Mouse (Mus musculus): ENCODE measurements around the gene Lrmda.

Gene Lrmda

DNA sequence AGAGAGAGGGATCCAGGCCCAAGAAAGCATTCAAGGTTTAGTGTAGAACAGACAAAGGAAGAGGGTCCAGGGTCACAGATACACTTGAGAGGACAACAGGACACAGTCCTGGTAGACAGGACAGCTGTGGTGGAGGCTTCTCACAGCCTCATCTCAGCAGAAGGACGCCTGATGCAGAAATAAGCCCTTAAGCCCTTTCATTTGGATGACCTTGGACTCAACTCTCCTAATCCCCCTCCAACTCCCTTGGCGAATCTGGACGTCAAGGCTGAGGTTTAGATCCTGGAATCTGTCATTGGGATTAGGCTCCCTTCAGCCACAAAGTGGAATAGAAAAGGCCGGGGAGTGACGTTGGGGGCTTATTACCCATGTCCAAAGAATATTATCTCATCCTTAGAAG, 589.1 kb downstream of the Lrmda start:
- DNase-seq, result no peak

DNA sequence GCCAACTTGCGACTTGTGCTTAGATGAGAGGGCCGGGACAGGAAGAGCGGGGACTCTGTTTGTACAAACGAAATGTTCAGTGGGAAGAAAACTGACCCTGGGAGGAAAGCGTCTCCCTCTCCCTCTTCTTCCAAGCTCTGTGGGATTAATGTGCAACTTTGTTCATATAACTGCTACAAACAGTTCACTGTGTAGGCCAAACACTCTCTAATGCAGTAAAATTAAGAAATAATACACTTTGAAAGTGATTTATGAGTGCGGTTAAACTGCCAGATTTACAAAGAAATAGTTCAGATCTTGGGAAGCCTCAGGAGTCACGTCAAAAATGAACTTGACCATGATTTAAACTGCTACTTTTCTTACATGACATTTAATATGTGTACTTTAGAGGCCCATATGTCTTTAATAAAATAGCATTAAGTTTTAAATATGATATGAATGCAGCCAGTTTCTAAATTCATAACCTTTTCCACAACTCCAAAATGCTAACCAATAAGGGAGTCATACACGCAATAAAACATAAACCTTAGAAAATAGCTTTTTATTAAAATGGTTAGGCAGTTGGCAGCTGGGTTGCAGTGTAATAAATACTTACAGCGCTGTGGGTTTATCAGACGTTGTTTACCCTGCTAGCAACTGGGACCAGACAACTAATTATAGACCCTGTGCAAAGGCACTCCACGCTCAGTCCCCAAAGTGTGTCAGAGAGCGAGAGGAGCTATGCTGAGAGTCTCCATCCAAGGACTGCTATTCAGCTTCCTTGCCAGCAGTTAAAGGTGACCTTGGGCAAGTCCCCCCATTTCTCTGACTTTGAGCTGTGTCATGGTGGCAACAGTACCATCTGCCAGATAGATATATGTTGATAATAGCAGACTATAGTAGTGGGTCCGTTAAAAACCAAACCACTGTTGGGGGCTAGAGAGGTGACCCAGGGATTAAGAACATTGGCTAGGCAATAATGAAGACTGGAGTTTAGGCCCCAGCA, 590.0 kb downstream of the Lrmda start:
- no peak for DNase-seq

DNA sequence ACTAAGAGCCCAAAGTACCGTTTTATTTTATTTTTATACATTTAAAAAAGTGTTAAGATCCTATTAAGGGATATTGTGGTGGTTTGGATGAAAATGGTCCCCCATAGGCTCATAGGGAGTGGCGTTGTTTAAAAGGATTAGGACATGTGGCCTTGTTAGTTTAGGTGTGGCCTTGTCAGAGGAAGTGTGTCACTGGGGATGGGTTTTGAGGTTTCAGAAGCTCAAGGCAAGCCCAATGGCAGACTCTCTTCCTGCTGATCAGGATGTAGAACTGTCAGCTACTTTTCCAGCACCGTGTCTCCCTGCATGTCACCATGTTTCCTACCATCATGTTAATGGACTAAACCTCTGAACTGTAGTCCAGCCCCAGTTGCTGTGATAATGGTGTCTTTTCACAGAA, 591.5 kb downstream of the Lrmda start:
- DNase-seq, result no peak

DNA sequence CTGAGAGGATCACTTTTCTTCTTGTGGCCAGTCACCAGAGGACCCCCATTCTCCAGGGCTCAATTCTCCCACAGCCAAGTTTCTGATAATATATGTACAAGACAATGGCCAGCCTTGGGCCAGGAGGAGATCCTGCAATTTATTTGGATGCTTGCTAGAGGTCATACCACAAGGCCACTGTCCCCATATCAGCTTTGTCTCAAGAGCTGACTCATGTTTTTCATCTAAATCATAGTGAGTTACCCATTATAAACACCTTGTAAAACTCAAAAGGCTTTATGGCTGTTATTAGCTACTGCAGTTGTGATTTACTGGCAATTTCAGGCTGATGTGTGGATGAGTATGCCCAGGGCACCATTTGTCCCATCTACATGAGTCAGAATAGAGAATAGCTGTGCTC, 600.7 kb downstream of the Lrmda start:
- DNase-seq, result no peak

DNA sequence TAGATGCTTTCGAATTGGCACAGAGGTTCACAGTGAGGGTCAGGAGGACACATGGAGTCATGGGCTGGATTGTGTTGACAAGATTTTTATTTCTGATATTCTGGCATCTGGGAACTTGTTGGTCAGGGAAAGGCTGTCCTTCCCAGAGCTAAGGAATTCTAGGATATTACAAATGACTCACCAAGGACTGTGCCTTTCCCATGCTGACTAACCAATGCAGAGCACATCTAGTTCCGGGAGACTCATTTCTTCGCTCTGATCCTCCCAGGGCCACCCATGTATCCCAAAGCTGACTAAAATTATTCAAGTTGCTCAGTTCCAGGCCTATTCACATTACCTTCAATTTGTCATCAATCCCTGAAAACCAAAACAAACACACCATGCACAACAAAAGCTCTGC, 602.4 kb downstream of the Lrmda start:
- DNase-seq, result no peak

DNA sequence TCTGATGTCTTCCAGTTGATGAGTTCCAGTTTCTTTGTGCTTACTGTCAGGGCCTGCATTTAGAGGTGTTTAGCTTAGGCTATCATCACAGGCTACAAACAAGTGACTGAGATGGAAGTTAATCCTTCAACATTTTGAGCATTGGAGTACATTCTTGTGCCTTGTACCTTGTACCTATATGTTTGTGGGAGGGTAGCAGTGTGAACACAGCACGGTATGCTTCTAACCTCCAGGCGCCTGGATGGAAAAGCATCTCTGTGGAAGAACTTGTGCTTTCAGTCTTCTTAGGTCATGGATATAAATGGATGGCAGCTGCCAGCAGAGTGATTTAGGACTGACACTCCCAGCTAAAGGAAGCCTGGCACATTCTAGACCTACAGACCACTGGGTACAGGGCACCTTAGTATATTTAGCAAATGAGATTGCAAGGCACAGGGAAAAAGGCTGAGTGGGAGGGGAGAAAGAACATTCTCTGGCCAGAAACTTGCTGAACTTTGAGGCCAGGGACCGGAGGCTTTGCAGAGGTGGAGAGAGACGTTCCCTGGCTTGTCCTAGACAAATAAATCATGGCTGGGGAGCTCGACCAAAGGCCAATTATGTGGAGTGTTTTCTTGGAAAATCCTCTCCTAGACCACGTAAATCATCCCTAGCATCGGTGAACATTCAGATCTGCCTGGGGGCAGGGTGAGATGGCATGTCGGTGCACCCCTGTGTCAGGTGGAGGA, 607.8 kb downstream of the Lrmda start:
- no peak for DNase-seq

DNA sequence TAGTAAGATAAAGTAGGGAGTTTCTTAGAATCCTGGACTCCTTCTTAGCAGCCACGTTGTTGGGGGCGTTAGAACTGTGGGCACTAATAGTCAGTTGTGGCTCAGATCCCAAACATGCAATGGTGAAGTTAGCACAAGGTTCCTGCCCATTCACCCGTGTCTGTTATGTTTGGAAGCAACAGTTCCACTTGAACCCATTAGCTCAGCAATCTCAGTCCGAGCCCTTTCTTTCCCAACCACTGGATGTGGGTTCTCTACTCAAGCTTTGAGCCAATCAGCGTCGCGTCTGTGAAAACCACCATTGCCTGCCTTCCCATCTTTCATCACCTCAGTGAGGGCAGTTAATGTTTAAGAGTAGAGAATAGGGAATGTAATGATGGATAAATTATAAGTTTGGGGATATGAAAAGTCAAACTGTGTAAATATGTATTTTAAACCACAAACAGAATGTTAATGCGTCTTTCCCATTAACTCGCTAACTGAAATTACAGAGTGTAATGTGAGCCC, 610.9 kb downstream of the Lrmda start:
- DNase-seq, result no peak

DNA sequence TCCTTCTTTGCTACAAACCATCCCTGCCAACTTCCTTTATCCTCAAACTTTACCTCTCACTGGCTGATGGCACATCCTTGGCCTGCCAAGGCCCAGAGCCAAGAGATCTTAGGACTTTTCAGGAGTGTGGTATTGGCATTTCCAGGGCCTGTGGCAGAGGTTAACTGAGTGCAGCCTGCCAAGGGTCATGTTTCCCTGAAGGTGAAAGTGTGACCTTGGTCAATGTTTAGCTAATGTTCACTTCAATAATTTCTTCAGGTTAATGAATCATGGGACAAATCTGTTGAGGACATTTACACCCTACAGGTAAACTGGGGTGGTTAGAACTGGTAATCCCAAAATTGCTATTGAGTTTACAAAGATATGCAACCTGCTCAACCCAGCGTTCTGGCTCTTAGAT, 614.1 kb downstream of the Lrmda start:
- no peak for DNase-seq

DNA sequence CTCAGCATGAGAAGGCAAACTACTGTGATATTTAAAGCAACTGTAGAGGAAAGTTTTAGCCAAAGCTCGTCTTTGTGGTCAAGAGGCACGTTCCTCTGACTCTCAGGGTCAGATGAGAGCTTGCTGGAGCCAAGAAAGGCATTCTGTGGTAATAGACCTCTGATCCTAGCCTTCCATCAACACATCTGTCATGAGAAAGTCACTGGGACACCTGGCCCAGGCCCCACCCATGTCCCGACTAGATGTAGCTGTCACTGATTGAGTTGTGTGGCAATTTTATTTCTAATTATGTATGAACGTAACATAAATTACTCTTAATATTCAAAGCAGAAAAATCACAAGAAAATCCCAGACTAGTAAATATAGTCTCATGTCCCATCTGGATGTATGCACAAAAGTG, 624.0 kb downstream of the Lrmda start:
- no peak for DNase-seq

DNA sequence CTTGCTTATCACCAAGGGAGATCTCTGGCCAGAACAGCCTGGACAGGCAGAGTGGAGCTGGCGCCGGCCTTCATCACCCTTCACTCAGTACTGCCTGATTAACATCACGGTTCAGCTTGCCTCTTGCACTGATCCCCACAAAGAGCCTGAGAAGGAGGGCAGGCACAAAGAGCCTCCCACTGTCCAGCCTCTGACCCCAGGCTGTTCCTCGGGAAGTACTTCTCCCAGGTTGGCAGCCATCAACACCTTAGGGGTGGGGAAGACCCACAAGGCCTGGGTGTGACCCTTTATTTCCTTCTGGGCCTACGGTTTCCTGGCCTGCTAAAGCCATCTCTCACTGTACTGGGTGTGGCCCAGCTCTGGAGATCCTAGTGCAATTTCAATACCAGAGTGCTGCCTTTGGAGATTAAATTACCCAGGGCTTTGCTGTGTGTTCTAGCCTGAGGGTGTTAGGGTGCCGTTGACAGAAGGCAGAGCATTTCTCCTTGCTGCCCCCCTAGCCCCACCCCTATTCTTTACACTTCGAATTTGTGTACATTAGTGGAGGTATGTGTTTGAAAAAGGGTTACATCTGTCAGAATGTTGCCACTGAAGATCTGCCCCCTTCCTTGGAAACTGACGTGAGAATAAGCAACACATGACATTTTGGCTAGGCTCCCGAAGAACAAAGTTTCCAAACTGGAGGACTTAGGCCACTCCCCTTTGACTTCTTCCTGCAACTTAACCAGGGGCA, 628.5 kb downstream of the Lrmda start:
- DNase-seq, result no peak

DNA sequence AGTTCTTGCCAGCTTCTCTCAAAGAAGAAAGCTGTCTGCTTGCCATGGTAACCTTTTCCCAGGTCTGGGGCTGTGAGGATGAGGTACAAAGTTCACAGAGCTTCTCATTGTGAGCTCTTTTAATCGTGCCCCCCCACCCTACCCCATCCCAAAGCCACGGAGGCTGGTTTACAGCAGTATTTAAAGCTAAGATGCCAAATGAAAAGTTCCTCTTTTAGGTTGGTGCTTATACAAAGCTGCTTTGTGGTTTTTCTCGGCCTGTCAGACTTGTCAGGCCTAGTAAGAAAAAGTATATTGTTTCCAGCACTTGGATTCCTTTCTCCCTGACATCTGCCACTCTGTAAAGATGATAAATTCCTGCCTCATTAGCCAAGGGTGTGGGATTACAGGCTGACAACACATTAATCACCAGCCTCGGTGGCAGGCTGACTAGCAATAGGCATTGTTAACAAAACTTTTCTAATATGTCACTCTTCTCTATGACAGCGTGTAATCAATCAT, 629.9 kb downstream of the Lrmda start:
- no peak for DNase-seq

DNA sequence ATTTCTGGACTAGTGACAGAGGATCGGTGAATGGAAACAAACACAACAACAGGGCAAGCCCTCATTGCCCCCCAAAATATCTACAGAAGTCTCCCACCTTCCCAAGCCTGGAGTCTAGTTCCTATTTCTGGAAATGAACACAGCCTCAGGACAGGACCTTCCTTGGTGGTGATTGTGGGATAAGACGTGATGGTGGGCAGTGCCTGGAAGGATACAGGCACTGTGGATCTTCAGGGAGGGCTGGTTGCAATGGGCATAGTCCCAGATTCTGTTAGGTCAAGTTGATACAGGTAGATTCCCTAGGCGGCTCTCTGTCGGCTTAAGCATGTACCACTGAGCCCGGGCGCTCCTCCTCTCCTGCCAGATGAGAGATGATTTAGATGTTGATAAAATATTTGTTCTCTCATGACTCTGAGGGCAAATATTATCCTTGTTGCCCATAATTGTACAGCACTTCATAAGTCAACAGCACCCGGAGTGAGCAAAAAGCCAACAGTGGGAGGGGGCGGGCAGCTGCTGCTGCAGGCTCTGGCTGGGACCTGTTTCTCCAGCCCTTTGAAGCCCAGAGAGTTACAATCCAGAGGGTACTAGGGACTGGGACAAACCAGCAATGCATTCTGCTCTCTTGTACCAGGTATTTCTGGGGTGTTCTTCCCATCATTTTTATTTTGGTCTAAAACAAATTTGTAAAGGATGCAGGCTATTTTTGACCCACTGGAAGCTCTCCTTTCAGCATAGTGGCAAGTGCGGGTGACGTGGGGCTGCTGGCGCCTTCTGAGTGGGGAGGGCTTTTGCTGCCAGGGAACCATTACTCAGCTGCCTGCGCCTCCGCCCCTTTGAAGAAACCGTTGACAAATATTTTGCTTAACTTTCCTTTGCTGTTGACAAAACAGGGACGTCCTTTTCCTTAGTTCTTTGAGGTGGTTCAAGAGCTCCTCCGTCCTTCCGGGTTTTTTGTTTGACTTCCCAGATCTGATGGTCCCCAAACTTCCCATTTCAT, 630.8 kb downstream of the Lrmda start:
- no peak for DNase-seq

DNA sequence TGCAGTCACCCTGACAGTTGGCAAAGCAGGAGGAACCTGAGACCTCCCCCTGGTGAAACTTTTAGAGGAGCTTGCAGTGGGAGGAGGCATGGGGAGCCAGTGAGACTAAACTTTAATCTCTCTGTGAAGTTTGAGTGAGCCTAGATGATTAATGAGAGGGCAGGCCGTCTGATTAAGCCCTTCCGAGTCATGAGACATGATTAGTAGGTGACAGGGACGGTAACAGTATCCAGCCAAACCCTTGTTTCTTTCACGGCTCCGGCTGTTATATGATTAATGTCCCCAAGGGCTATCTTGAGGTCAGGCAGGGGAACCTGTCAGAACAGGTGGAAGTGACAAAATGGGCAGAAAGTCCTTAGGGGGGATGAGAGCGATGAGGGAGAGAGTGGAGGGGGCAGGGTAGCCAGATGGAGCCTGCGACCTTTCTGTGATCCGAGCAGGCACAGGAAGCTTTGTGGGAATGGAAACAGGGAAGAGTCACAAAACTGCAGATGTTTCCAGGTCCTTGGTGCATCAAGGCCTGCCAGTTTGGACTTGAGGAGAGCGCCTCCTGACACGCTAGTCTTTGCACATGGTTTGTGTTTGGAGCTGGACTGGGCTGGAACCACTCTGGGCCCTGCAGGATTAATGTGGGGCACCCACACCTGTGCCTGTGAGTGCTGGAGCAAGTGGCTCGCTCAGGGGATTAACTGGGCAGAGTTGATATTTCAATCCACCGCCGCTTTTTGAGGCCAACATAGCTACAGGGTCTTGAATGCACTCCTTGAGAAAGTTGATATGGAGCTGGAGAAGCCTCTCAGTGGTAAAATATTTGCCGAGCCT, 631.8 kb downstream of the Lrmda start:
- DNase-seq, result no peak

DNA sequence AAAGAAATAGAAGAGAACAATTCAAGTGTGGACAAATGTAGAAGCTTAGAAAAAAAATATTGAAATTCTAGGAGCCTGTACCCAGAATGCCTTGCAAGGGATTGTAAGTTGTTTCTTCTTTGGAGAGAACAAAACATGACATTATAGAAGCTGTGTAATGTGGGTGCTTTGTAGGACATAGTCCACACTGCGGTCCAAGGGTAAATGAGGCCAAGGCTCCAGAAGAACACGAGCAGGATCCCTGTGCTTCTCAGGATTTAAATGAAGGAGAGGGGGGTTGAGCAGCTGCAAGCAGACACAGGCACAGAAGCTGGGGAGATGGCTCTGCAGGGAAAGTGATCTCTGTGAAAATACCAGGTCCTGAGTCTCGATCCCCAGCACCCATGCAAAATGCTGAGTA, 643.0 kb downstream of the Lrmda start:
- DNase-seq, result no peak

DNA sequence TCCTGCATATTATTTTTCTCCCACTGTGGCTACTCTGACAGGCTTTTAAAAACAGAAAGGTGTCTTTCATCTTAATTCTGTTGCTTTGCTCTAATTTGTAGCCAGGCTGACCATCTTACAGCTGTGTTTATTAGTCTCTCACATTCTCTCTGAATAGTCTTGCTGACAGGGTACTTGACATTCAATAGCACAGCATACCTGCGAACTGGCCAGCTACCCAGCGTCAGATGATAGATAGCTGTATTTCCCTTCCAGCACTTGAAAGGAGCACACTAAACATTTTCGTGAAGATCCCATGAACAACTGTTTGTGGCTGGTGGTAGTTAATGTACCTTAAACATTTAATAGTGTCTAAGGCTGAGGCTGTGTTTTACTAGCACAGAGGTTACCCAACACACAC, 646.9 kb downstream of the Lrmda start:
- no peak for DNase-seq

DNA sequence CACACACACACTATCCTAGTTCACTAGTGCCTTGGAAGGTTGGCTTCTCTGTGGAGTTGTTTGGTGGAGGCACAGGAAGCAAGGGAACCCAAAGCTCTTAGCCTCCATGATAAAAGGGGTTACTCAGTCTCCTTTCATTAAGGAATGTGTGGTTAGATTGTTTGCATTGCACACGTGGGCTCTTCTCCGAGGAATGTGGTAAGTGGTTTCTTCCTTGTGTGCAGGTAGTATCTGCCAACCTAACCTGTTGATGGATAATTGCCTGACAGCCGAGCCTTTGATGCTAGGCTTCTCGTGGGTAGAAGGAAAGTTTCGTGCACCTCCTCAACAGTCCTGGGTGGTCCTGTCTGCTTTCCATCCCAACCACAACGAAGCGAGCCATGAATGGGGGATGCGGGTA, 648.8 kb downstream of the Lrmda start:
- DNase-seq, result no peak

DNA sequence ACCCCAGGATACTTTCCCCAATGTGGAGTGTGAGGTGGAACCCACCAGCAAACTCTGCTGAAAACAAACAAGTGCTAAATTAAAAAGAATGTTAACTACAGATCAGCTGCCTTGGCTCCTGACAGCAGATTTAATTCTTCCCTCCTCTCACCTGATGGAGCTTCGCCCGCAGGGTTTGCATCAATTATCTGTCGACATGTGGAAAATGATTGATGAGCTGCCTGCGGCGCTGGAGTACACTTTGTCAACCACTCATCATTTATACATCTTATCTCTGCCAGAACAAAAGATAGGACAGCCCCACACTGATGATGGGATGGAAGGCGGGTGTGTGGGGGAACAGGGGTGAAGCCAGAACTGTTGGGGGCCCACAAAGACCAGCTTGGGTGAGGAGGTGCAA, 649.2 kb downstream of the Lrmda start:
- DNase-seq, result no peak

DNA sequence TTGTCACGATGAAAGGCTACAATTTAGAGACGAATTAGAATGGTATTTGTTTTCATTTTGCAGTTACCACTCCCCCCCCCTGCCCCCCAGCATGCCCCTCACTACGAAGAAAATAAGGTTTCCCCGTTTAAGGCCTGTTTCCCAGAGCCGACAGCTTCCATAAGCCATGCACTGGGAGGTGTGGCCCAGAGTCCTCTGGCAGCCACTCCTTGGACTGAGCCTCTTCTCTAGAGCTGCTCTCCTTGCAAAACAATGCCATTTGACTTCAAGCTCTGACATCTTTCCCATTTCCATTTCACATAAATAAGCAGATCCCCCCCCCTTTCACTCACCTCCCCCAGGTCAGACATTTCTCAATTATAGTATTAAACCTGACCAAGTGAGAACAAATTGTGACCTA, 654.1 kb downstream of the Lrmda start:
- DNase-seq, result no peak

DNA sequence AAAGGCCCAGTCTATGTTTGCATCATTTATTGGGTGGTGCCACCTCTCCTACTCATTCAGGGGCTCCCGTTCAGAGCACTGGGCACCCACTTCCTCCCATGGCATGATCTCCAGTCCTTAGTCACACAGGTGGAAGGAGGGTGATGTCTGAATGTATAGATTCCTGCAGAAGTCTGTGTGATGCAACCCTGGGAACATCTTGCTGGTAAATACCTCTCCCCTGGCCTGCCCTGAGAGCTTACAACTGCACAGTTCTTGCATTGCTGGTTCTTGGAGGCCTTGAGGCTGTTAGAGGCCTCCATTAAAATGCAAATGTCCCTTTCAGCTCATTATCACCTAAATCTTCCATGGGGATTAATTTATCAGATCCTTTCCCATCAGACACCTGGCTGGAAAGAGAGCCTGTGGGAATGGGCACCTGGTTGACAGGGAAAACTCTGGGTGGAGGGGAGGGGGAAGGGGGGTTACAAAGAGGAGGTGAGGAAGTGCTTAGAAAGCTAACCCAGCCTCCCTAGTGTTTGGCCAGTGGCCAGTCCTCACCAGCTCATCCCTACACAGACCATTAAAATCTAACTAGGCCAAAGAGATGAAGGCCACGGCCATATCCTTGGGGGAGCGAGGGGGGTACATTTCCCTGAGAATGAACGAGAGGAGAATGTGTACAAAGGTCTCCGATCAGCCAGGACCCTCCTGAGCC, 659.6 kb downstream of the Lrmda start:
- no peak for DNase-seq

Measured in B cell, adult 2 months (primary cell).